Mouse (Mus musculus): ENCODE measurements at regions not wholly inside any gene's neighbourhood (a gene's known extent, or its start where the extent isn't known, plus 50 kb on each side); places are given as distances from the start of the nearest gene placed in this dataset.

DNA sequence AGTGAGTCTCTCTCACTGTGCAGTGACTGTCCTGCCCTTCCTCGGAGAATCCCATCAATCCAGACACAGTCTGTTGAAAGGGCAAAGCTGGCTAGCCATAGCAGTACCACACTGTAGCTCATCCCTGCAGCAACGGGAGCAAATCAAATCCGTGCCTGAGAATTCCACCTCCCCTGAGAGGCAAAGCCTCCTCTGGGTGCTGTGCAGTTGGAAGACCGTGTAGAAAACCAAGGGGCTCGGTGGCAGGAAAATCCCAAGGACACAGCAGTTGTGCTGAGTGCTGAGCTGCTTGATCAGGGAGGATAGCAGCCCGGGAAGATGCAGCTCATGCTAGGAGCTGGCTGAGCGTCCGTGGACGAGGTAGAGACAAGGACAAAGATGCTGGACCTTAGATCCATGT is 418.7 kb upstream of the Trpc7 start:
- in situ Hi-C loops (cut with MboI; ENCODE audit: low pct_ligation_motif_present, low pct_unique_long_range_greater_than_20kb, low sequenced_read_pairs), result no loop called here
- Histone ChIP-seq H3K9ac (ENCODE audit: insufficient read depth, low read depth) (no peak overlapping the region), H3K9me3 (replicated peaks; ENCODE audit: low read length) (peaks cover 86% of the 10 kb centered on the region), H3K27me3 (replicated peaks) (no peaks in the 10 kb centered on the region), H3K4me3 (replicated peaks in 1 of 3; ENCODE audit: low read depth in 2 of 3, low read length in 2 of 3, poor library complexity in 1 of 3) (no peak overlapping the region), H3K27ac (ENCODE audit: insufficient read depth, low read depth) (no peak overlapping the region), H3K4me1 (ENCODE audit: control insufficient read depth in 1 of 2, insufficient read depth in 2 of 2) (no peaks in the 10 kb centered on the region), H3K36me3 (replicated peaks in 1 of 2; ENCODE audit: control insufficient read depth in 1 of 2, insufficient read depth in 1 of 2, low read length in 1 of 2) (no peaks in the 10 kb centered on the region), H3K79me2 (replicated peaks; ENCODE audit: control insufficient read depth, extremely low read depth, insufficient read depth, poor library complexity, severe bottlenecking) (no peaks in the 10 kb centered on the region), H3K4me2 (ENCODE audit: insufficient read depth, low read depth, poor library complexity, severe bottlenecking) (no peak overlapping the region)
- TF ChIP-seq KAT2A (IDR thresholded peaks at IDR 0.05; ENCODE audit: insufficient replicate concordance, low read length) (no peak), CHD2 (IDR thresholded peaks at IDR 0.05; ENCODE audit: low read length) (no peak), USF2 (conservative IDR thresholded peaks at IDR 0.05; ENCODE audit: low read depth, low read length) (no peak), PAX5 (IDR thresholded peaks at IDR 0.05; ENCODE audit: low read length) (no peak), POLR2A (IDR thresholded peaks at IDR 0.05; ENCODE audit: low read depth, low read length) (no peak), MEF2A (IDR thresholded peaks at IDR 0.05; ENCODE audit: borderline replicate concordance, low read depth, low read length) (no peak), EP300 (IDR thresholded peaks at IDR 0.05; ENCODE audit: low read length) (no peak), GABPA (IDR thresholded peaks at IDR 0.05; ENCODE audit: insufficient replicate concordance, low read depth, low read length) (no peak), TCF12 (IDR thresholded peaks at IDR 0.05; ENCODE audit: low read depth, low read length) (no peak), CTCF (conservative IDR thresholded peaks at IDR 0.05 in 1 of 2, IDR thresholded peaks at IDR 0.05 in 1 of 2; ENCODE audit: low read depth in 2 of 2, low read length in 2 of 2) (no peak), SMC3 (IDR thresholded peaks at IDR 0.05; ENCODE audit: low read depth, low read length) (no peak), NELFE (IDR thresholded peaks at IDR 0.05; ENCODE audit: low read depth, low read length) (no peak)
- DNase-seq (ENCODE audit: extremely low read depth), result no peak
- dilution Hi-C loops (cut with MboI; ENCODE audit: extremely low pct_ligation_motif_present, extremely low pct_unique_long_range_greater_than_20kb, low sequenced_read_pairs), result no loop called here

- Histone ChIP-seq H3K36me3 (replicated peaks in 1 of 2; ENCODE audit: control insufficient read depth in 1 of 2, insufficient read depth in 1 of 2, low read length in 1 of 2) (no peaks in the 10 kb centered on the region), H3K27ac (ENCODE audit: insufficient read depth, low read depth) (no peak overlapping the region), H3K9me3 (replicated peaks; ENCODE audit: low read length) (peaks cover 85% of the 10 kb centered on the region), H3K4me2 (ENCODE audit: insufficient read depth, low read depth, poor library complexity, severe bottlenecking) (no peak overlapping the region), H3K79me2 (replicated peaks; ENCODE audit: control insufficient read depth, extremely low read depth, insufficient read depth, poor library complexity, severe bottlenecking) (no peaks in the 10 kb centered on the region), H3K9ac (ENCODE audit: insufficient read depth, low read depth) (no peak overlapping the region), H3K4me1 (ENCODE audit: control insufficient read depth in 1 of 2, insufficient read depth in 2 of 2) (no peaks in the 10 kb centered on the region), H3K27me3 (replicated peaks) (no peaks in the 10 kb centered on the region), H3K4me3 (replicated peaks in 1 of 3; ENCODE audit: low read depth in 2 of 3, low read length in 2 of 3, poor library complexity in 1 of 3) (no peak overlapping the region)
- no peak for DNase-seq (ENCODE audit: extremely low read depth)
- dilution Hi-C loops (cut with MboI; ENCODE audit: extremely low pct_ligation_motif_present, extremely low pct_unique_long_range_greater_than_20kb, low sequenced_read_pairs), result no loop called here
- in situ Hi-C loops (cut with MboI; ENCODE audit: low pct_ligation_motif_present, low pct_unique_long_range_greater_than_20kb, low sequenced_read_pairs), result no loop called here
- no peak for TF ChIP-seq MAZ (IDR thresholded peaks at IDR 0.05; ENCODE audit: low read depth, low read length)
- no peak for TF ChIP-seq ZMIZ1 (IDR thresholded peaks at IDR 0.05; ENCODE audit: low read depth, low read length)
- TF ChIP-seq SIN3A (IDR thresholded peaks at IDR 0.05; ENCODE audit: low read length), result no peak
- TF ChIP-seq NELFE (IDR thresholded peaks at IDR 0.05; ENCODE audit: low read depth, low read length), result no peak
- no peak for TF ChIP-seq MAFK (IDR thresholded peaks at IDR 0.05; ENCODE audit: insufficient replicate concordance, low read length)
- TF ChIP-seq MAX (IDR thresholded peaks at IDR 0.05; ENCODE audit: low read length), result no peak
- TF ChIP-seq TCF12 (IDR thresholded peaks at IDR 0.05; ENCODE audit: low read depth, low read length), result no peak
- no peak for TF ChIP-seq BHLHE40 (IDR thresholded peaks at IDR 0.05; ENCODE audit: low read depth, low read length)
Observed at GRCm38 (mm10) chr13:57313731-57314130, 417.9 kb upstream of the Trpc7 start.

Data from CH12.LX (cell line).